Mouse (Mus musculus) megakaryocyte-erythroid progenitor cell, adult 5-6 weeks (primary cell): ENCODE measurements around the gene Parp8. TPM values are rescaled to one million over a fixed set of nuclear protein-coding genes. Genes with fewer than 3 reads are reported as not detected.
A peak's percentile ranks its signal among the peaks of the same experiment; 100 is the strongest.

Source experiments
- ATAC-seq: replicated peaks from 2 replicates; pipeline ENCODE4 v1.8.0; 2016; ENCODE audit warnings: mild to moderate bottlenecking, inconsistent platforms; ENCODE audit not compliant: severe bottlenecking, poor library complexity, low FRiP score, low TSS enrichment
- total RNA-seq, 2 experiments: library from RNA; stranded (forward) in 1 of 2; stranded (reverse) in 1 of 2; fragments of 200-1000, 215-1000 nt in 1 of 2; fragments of >200 nt in 1 of 2; fragmentation: Nextera tagmentation in 1 of 2; gene quantifications; 2 replicates each; pipeline ENCODE4 v1.2.3; 2014 to 2017

The Parp8 gene
- total RNA-seq, 2 experiments from 2014 or later: 8.5 to 8.7 TPM

DNA sequence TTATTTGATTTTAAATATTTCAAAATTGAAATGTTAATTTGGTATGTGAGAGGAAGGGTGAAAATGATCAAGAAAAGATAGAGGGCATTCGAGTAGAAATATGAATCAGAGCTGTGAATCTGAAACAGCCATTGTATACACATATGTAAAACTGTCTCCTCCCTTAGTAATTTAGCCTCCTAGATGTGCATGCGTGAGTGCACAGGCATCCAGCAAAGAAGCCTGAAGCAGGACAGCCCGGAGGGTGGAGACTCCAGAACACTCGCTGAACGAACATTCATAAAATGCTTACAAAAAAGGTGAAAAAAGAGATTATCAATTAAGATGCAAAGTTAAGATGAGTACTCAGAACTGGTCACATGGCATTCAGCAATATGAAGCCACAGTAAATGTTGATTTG lies 121.9 kb downstream of the Parp8 start:
- ATAC-seq: no peak

DNA sequence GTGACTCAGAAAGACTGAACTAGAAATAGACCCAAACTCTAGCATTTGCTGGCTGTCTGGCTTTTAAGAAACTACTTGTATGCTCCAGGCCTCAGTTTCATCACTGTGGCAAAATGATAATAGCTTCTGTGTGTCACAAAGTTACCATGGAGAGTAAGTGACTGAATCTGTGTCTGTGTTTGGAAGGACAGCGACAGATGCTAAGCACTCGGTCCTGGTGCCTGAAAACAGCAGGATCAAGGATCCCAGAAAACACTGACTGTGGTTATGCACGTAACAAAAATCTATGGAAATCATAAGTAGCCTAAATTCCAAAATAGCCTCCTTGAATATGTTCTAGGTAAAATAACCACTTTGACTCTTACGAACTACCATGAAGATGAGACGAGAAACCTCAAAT lies 126.9 kb downstream of the Parp8 start:
- no peak for ATAC-seq

GRCm38 (mm10) chr13:116897711-116898110 lies 127.6 kb downstream of the Parp8 start:
- no peak for ATAC-seq

- 0 out of 2 replicates have a peak, but pooled peaks have one; percentile 55 for ATAC-seq
These were observed 140.9 kb downstream of the Parp8 start for GRCm38 (mm10) chr13:116884422-116884942.

GRCm38 (mm10) chr13:116882226-116882625 lies 143.1 kb downstream of the Parp8 start:
- 0 out of 2 replicates have a peak, but pooled peaks have one; percentile 14 for ATAC-seq

- ATAC-seq: no peak
These were observed 145.7 kb downstream of the Parp8 start for GRCm38 (mm10) chr13:116879580-116880192.

DNA sequence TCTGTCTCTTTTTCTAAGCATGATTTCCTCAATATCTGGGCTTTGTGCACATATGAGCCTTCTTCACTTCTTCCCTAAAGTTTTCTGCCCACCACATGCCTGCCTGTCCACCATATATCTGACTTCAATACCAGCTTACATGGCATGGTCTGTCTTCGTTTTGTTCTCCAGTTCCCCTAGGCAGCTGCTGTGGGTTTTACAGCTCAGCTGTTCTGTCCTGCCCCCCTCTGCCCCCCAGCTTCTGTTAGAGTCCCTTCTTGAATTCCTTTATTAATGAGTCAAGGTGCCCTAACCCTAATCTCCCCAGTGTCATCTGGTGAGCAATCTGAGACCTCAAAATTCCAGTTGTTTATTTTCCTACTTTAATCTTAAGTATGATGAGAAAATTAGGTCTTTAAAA lies 155.1 kb downstream of the Parp8 start:
- ATAC-seq: no peak

DNA sequence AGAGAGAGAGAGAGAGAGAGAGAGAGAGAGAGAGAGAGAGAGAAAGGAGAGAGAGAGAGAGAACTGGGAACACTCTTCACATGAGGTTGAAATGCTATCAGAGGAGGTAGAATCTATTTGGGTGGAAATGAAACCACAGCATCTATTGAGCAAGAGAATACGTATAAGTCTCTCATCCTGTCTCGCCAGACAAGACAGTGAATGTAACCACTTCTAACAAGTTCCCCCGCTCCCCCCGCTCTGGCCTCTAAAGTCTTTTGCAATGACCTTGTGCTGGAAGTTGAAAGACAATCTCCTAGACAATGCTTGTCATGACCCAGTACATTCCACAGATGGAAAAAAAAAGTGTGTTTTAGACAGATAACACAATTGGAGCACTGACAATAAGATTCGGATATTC lies 181.4 kb downstream of the Parp8 start:
- ATAC-seq: no peak

DNA sequence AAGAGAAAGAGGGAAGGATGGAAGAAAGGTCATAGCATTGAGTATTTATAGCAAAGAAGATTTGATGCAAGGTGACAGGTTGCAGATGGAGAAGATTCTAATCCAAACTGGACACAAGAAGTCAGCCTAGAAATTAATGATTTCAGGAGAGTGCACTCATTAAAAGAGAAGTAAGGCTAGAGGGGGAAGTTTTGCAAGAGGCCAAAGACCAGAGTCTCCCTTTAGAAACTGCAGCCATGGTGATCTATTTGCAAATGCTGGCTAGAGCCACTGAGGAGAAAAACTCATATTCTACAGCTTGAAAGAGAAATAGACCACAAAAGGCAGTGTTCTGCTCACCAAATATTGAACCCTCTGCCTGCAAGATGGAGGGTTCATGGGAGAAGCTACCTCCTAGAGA lies 194.4 kb downstream of the Parp8 start:
- ATAC-seq: no peak

- no peak for ATAC-seq
These were observed 196.3 kb downstream of the Parp8 start for GRCm38 (mm10) chr13:116829015-116829414.

- no peak for ATAC-seq
These were observed 213.9 kb downstream of the Parp8 start for GRCm38 (mm10) chr13:116811456-116811855.

Other genes starting within 250 kb of the Parp8 start
- gene Emb, start 183.0 kb upstream of the Parp8 start, total RNA-seq (2014; fragmentation: Nextera tagmentation): 3.2 and 9.8 TPM in 2 replicates
- gene Emb, start 183.0 kb upstream of the Parp8 start, total RNA-seq (2017): 8.6 and 12.8 TPM in 2 replicates
- gene Gm17509, start 195.5 kb upstream of the Parp8 start, total RNA-seq (2014; fragmentation: Nextera tagmentation): not detected in 2 replicates
- 0.65 TPM in 1 of 2 replicates, not detected in the other for gene Gm17509, start 195.5 kb upstream of the Parp8 start, total RNA-seq (2017)